Mouse (Mus musculus) right cerebral cortex, adult 18-20 months (tissue): ENCODE measurements around the gene Prr13.

Source experiments
- DNase-seq: peaks from one replicate; pipeline ENCODE4 v3.0.0; 2022; ENCODE audit warnings: mixed read lengths

Gene Prr13

DNA sequence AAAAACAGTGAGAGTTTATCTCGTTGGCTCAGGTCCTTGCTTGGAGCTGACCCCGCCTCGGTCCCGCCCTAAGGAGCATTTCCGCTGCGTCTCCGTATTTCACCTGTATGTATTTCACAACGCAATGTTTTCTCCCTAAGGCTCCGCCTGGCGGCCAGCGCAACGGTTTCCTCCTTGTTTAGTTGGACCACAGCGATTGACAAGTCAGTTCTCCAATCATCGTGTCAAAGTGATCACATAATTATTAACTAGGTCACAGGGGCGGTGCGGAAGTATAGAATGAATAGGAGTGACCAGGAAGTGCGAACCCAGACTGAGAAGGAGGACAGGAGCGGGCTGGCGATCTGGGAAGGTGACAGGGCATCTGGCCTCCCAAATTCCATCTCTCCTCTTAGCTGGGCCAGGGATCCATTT is at the start of gene Prr13:
Gene Prr13 (plus strand): TSS at position 125 of the 414 bp plus-strand sequence.
- DNase-seq = peak; percentile 95

- no peak for DNase-seq
These were observed 49.5 kb upstream of the Prr13 start for GRCm38 (mm10) chr15:102409286-102409685.

- no peak for DNase-seq
These were observed 47.8 kb upstream of the Prr13 start for GRCm38 (mm10) chr15:102411077-102411476.

GRCm38 (mm10) chr15:102413687-102414086 is 45.1 kb upstream of the Prr13 start:
- no peak for DNase-seq

- no peak for DNase-seq
These were observed 41.3 kb upstream of the Prr13 start for GRCm38 (mm10) chr15:102417524-102417923.

- DNase-seq = no peak
These were observed 37.8 kb upstream of the Prr13 start for GRCm38 (mm10) chr15:102420986-102421385.

- no peak for DNase-seq
These were observed 37.4 kb upstream of the Prr13 start for GRCm38 (mm10) chr15:102421437-102421836.

- DNase-seq = no peak
These were observed 35.1 kb upstream of the Prr13 start for GRCm38 (mm10) chr15:102423602-102424240.

GRCm38 (mm10) chr15:102424657-102425056 is 34.2 kb upstream of the Prr13 start:
- no peak for DNase-seq

- no peak for DNase-seq
These were observed 31.9 kb upstream of the Prr13 start for GRCm38 (mm10) chr15:102426963-102427362.

- DNase-seq = no peak
These were observed 26.8 kb upstream of the Prr13 start for GRCm38 (mm10) chr15:102432046-102432445.

DNA sequence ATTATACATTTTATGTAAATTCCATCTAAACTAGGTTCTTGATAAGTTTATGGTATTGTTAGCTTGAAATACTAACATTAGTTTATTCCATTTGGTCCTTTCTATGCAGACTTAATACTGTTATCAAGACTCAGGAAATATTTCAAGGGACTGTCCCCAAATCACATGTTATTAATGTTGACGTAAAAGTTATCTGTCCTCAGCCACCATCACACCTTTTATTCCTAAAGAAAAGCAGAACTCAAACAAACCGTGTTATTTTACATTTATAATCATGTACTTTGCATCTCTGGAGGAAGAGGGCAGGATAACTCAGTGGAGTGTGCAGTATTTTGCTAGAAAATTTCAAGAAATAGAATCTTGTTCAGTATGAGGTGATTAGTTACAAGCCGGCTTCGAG is 25.7 kb upstream of the Prr13 start:
- no peak for DNase-seq

GRCm38 (mm10) chr15:102442490-102442889 is 16.3 kb upstream of the Prr13 start:
- DNase-seq = peak; percentile 75

GRCm38 (mm10) chr15:102445146-102445545 is 13.7 kb upstream of the Prr13 start, which contains the start of gene Amhr2:
Amhr2 (plus strand) TSS chr15:102445367.
- DNase-seq = no peak

DNA sequence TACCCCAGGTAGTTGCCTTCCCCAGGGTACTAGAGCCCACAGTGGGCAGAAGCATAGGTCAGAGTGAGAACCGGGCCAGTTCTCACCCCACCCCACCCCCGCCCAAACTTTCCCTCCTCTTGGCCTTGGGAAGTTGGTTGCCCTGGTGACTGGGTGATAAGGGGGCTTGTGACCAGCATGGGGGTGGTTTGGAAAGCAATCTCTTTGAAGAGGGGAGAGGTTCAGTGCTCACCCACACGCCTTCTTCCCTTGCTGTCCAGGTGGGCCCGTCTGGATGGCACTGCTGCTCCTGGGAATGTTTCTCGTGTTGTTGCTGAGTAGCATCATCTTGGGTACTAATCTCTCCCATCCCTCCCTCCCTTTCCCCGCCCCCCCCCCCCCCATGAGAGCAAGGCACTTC is 12.4 kb upstream of the Prr13 start:
- DNase-seq = no peak

DNA sequence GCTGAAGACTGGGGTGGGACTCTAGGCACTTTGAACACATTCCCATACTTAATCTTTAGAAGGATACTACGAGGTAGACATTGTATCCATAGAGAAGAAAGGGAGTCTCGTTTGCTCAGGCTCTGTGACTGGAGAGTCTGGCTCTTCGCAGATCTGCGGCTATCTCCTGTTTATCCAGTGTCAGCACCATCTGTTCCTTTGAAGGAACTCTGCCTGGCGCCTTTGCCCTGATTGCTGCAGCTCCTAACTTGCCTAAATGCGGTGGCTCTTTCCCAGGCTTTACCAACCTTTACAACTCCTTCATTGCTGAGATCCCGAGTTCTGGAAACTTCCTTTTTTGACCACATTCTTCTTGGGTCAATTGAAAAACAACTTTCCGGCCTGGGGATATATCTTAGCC is 9.5 kb upstream of the Prr13 start:
- no peak for DNase-seq

- no peak for DNase-seq
These were observed 7.9 kb upstream of the Prr13 start for GRCm38 (mm10) chr15:102450928-102451327.

DNA sequence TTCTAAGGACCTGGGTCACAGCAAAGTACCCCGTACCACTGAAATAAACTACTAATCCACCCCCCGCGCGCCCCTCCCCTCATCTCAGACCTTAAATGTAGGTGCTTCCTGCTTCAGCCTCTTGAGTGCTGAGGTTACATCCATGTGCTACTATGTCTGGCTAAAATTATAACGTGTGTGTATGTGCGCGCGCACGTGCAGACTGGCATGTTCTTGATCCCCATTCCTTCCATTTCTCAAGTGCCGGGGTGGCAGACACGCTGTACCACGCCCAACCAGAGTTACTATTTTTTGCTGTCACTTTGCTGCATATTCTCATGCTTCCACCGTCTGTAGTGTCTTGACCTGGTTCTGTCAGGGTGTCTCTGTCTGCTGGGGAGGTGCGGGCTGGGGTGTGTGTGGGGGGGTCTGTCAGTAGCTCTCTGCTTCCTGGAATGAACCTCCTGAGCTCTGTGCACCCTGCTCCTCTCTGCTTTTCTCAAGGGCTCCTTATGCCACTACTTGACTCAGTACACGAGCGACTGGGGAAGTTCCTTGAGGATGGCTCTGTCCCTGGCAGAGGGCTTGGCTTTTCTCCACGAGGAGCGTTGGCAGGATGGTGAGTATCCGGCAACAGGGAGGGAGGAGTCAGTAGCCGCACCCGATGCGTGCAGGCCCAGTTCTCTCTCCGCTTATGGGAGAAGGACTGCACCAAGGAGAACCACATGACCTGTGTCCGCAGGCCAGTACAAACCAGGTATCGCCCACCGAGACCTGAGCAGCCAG is 7.0 kb upstream of the Prr13 start:
- DNase-seq = peak; percentile 13

DNA sequence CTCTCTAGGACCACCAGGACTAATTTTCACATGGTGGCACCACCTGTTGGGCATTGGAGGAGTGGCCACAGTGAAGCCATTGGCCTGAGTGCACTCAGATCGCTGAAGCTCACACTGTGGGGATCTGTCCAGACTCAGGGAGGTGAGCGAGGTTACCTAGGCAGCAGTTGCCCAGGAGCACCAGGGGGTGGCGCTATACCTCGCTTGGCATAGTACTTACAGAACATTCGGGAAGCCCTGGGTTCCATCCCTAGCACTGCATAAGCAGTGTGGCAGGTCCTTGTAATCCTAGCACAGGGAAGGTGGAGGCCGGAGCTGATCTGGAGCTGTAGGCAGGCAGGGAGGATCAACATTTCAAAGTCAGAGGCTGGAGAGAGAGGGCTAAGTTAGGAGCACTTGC is 2.8 kb upstream of the Prr13 start:
- no peak for DNase-seq

- no peak for DNase-seq
These were observed 635 bp upstream of the Prr13 start for GRCm38 (mm10) chr15:102458050-102458736.

GRCm38 (mm10) chr15:102459381-102459780 is 553 bp downstream of the Prr13 start:
- DNase-seq = no peak

DNA sequence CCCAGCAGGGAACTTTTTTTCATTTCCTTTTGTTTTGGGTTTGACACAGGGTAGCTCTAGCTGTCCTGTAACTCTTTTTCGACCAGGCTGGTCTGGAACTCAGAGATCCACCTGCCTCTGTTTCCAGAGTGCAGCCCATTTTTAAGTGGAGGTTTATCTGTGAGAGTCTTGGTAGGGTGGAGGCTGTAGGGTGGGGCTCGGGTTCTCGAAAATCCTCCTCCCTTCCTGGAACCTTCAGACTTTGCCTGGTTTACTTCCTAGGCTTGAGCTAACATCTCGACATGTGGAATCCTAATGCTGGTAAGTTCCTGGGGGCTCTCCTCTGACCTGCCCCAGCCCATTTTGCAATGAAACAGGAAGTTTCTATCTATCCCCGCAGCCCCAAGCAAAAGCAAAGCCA is 1.0 kb downstream of the Prr13 start:
- no peak for DNase-seq

DNA sequence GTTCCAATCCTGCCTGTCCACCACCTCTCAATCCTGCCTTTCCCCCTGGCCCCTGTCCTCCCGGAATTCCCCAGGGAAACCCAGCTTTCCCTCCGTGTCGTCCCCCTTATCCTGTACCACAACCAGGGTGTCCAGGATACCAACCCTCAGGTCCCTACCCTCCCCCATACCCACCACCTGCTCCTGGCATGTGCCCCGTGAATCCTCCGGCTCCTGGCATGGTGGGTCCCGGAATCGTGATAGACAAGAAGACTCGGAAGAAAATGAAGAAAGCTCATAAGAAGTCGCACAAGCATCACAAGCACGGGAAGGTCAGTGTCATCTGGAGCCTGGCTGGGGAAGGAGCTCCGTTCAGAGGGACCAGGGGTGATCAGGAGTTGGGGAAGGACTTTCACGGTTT is 1.6 kb downstream of the Prr13 start:
- no peak for DNase-seq

DNA sequence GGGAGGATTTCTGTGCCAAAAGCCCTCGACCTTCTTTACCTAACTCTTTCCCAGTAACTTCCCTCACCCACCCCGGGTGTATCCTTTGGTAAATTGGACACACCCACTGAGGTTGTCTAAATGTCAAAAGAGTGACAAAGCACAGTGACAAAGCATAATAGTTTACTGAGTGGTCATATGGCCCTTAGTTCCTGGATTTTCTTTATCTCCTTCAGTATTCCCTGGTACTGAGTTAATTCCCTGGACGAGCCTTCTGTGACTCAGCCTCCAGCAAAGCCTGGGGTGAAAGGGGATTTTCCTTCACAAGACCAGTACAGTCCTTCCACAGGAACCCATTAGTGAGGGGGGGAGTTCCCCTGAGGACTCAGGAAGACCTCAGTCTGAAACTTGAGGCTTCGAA is 2.1 kb downstream of the Prr13 start:
- no peak for DNase-seq
